Mouse (Mus musculus): ENCODE results near the gene Steap4.

DNA sequence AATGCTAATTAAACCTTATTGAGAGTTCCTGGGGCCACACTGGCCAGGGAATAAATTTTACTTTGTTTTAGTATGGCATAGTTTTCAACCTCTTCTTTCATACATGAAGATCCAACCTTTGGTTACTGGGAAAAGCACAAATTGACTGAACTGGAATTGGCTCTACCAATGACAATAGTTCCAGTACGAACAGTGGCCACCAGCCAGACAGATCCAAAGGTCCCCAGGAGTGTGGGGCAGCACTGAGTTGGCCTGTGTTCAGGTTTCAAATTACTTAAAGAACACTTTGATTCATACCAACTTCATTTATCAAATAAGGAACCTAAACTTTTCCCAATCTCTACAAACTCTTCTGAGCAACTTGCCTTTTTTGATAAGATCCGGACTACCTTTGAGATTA lies 5.4 kb upstream of the Steap4 start:
- TF ChIP-seq POLR2A (IDR thresholded peaks at IDR 0.05; ENCODE audit: low read depth, low read length) (no peak), CTCF (conservative IDR thresholded peaks at IDR 0.05; ENCODE audit: insufficient read depth, insufficient read length, low read depth, low read length) (no peak)

All from kidney, adult 2 months (tissue).